Mouse (Mus musculus) hindbrain, embryonic 12.5 days (tissue): ENCODE results near the gene Fuk. TPM values are rescaled to one million over a fixed set of nuclear protein-coding genes. Genes with fewer than 3 reads are reported as not detected.
A peak's percentile ranks its signal among the peaks of the same experiment; 100 is the strongest.
"Not testable (repeated sequence)": the region's sequence is repeated elsewhere in the genome, so short reads cannot be mapped to it uniquely, and the experiment has no call there.

Experiments used
- ATAC-seq: fragments of 200-750 bp; cut with Nextera tagmentation; 2 replicates; pipeline ENCODE4 v1.8.0; 2017; ENCODE audit warnings: moderate TSS enrichment; ENCODE audit not compliant: low FRiP score
- H3K27ac ChIP-seq: fragments of 300-500 bp; sonication (generic); 2 replicates; pipeline ENCODE4 v1.5.1; 2016; ENCODE audit warnings: mild to moderate bottlenecking
- H3K27me3 ChIP-seq: fragments of 300-500 bp; sonication (generic); 2 replicates; pipeline ENCODE4 v1.6.1; 2016; ENCODE audit warnings: mild to moderate bottlenecking
- H3K36me3 ChIP-seq: fragments of 300-500 bp; sonication (generic); 2 replicates; pipeline ENCODE4 v1.6.1; 2016; ENCODE audit warnings: mild to moderate bottlenecking
- H3K4me1 ChIP-seq: fragments of 300-500 bp; sonication (generic); 2 replicates; pipeline ENCODE4 v1.6.1; 2016
- H3K4me2 ChIP-seq: fragments of 300-500 bp; sonication (generic); replicated peaks from 2 replicates; pipeline ENCODE4 v1.6.1; 2016; ENCODE audit warnings: mild to moderate bottlenecking
- H3K4me3 ChIP-seq: fragments of 300-500 bp; sonication (generic); 2 replicates; pipeline ENCODE4 v1.5.1; 2016; ENCODE audit warnings: mild to moderate bottlenecking
- H3K9ac ChIP-seq: fragments of 300-500 bp; sonication (generic); 2 replicates; pipeline ENCODE4 v1.6.1; 2016; ENCODE audit warnings: mild to moderate bottlenecking, moderate library complexity
- H3K9me3 ChIP-seq: fragments of 300-500 bp; sonication (generic); replicated peaks from 2 replicates; pipeline ENCODE4 v1.6.1; 2016; ENCODE audit warnings: mild to moderate bottlenecking
- WGBS: fragments of 180-500 bp; shearing (Covaris S2); methylation state at CpG from one replicate; pipeline ENCODE4 v1.1.7; 2016; 5-methylcytosine and 5-hydroxymethylcytosine counted together
- polyA plus RNA-seq: library from polyadenylated mRNA; unstranded; fragments of >200 nt; fragmentation: Nextera tagmentation; extraction: Ambion mirVana; gene quantifications from 2 replicates; pipeline ENCODE4 v1.2.1, GENCODE M21; 2016

Gene Fuk
- polyA plus RNA-seq, 1 experiment from 2014 or later, result 11.9 TPM

- H3K9ac ChIP-seq, result no peak overlapping the region
- 85% methylated on average over 15 of the region's 15 CpGs for WGBS
- H3K27ac ChIP-seq, result no peak overlapping the region
- H3K9me3 ChIP-seq, result no peaks in the 10 kb centered on the region
- no peaks in the 10 kb centered on the region for H3K4me1 ChIP-seq
- H3K4me2 ChIP-seq, result no peak overlapping the region
- no peak overlapping the region for H3K4me3 ChIP-seq
- no peak for ATAC-seq
- no peaks in the 10 kb centered on the region for H3K36me3 ChIP-seq
- no peaks in the 10 kb centered on the region for H3K27me3 ChIP-seq
These were observed 9.6 kb upstream of the Fuk start for GRCm38 (mm10) chr8:110911576-110912570.

- H3K4me1 ChIP-seq, H3K36me3 ChIP-seq, H3K9ac ChIP-seq, H3K4me3 ChIP-seq, ATAC-seq, H3K4me2 ChIP-seq, H3K27me3 ChIP-seq, H3K9me3 ChIP-seq, H3K27ac ChIP-seq: not testable (repeated sequence)
These were observed 7.6 kb upstream of the Fuk start for GRCm38 (mm10) chr8:110909850-110910249.

- no peak overlapping the region for H3K4me3 ChIP-seq
- H3K9me3 ChIP-seq, result no peaks in the 10 kb centered on the region
- ATAC-seq, result no peak
- H3K27me3 ChIP-seq, result no peaks in the 10 kb centered on the region
- no peak overlapping the region for H3K9ac ChIP-seq
- 92% methylated on average over 1 of the region's 1 CpGs for WGBS
- H3K27ac ChIP-seq, result no peak overlapping the region
- H3K36me3 ChIP-seq, result no peaks in the 10 kb centered on the region
- no peak overlapping the region for H3K4me2 ChIP-seq
- peaks cover 1% of the 10 kb centered on the region; the same call in 1 of the 2 replicates for H3K4me1 ChIP-seq
These were observed 4.4 kb upstream of the Fuk start for GRCm38 (mm10) chr8:110906682-110907081.

- no peak overlapping the region for H3K27ac ChIP-seq
- ATAC-seq, result no peak
- H3K36me3 ChIP-seq, result no peaks in the 10 kb centered on the region
- H3K9me3 ChIP-seq, result no peaks in the 10 kb centered on the region
- no peak overlapping the region for H3K4me2 ChIP-seq
- no peaks in the 10 kb centered on the region for H3K27me3 ChIP-seq
- no peak overlapping the region for H3K4me3 ChIP-seq
- no peak overlapping the region for H3K9ac ChIP-seq
- H3K4me1 ChIP-seq, result peaks cover 6% of the 10 kb centered on the region
- 91% methylated on average over 6 of the region's 6 CpGs for WGBS
These were observed 3.1 kb upstream of the Fuk start for GRCm38 (mm10) chr8:110905404-110905803.

- Histone ChIP-seq H3K4me3 (peak overlapping the region; percentile 75), H3K27ac (no peak overlapping the region), H3K4me1 (peaks cover 6% of the 10 kb centered on the region), H3K27me3 (no peaks in the 10 kb centered on the region), H3K36me3 (peaks cover 15% of the 10 kb centered on the region; the same call in 1 of the 2 replicates), H3K9ac (0 out of 2 replicates have a peak overlapping the region, but pooled peaks have one; percentile 76), H3K9me3 (no peaks in the 10 kb centered on the region), H3K4me2 (peak overlapping the region; percentile 64)
- WGBS, result 62% methylated on average over 2 of the region's 2 CpGs
- ATAC-seq, result peak; percentile 35; the same call in 1 of the 2 replicates
These were observed 284 bp upstream of the Fuk start for GRCm38 (mm10) chr8:110902579-110902965.

GRCm38 (mm10) chr8:110901056-110901455, 1.2 kb downstream of the Fuk start:
- peaks cover 6% of the 10 kb centered on the region for H3K4me1 ChIP-seq
- H3K27ac ChIP-seq, result no peak overlapping the region
- H3K27me3 ChIP-seq, result no peaks in the 10 kb centered on the region
- peaks cover 15% of the 10 kb centered on the region; the same call in 1 of the 2 replicates for H3K36me3 ChIP-seq
- WGBS, result 77% methylated on average over 3 of the region's 3 CpGs
- no peak overlapping the region for H3K4me2 ChIP-seq
- H3K9ac ChIP-seq, result no peak overlapping the region
- H3K9me3 ChIP-seq, result no peaks in the 10 kb centered on the region
- no peak for ATAC-seq
- no peak overlapping the region for H3K4me3 ChIP-seq

GRCm38 (mm10) chr8:110897495-110897894, 4.8 kb downstream of the Fuk start:
- peaks cover 34% of the 10 kb centered on the region; the same call in 1 of the 2 replicates for H3K36me3 ChIP-seq
- no peak overlapping the region for H3K4me2 ChIP-seq
- H3K9ac ChIP-seq, result no peak overlapping the region
- peaks cover 6% of the 10 kb centered on the region for H3K4me1 ChIP-seq
- no peak overlapping the region for H3K27ac ChIP-seq
- 92% methylated on average over 6 of the region's 6 CpGs for WGBS
- no peaks in the 10 kb centered on the region for H3K9me3 ChIP-seq
- H3K4me3 ChIP-seq, result no peak overlapping the region
- H3K27me3 ChIP-seq, result no peaks in the 10 kb centered on the region
- no peak for ATAC-seq

GRCm38 (mm10) chr8:110895812-110896211, 6.5 kb downstream of the Fuk start:
- WGBS, result 93% methylated on average over 13 of the region's 13 CpGs
- Histone ChIP-seq H3K4me3 (no peak overlapping the region), H3K27ac (no peak overlapping the region), H3K27me3 (no peaks in the 10 kb centered on the region), H3K36me3 (peaks cover 38% of the 10 kb centered on the region; the same call in 1 of the 2 replicates), H3K4me1 (no peaks in the 10 kb centered on the region), H3K4me2 (no peak overlapping the region), H3K9ac (no peak overlapping the region), H3K9me3 (no peaks in the 10 kb centered on the region)
- ATAC-seq, result no peak

GRCm38 (mm10) chr8:110895254-110895653, 7.0 kb downstream of the Fuk start:
- WGBS, result 82% methylated on average over 9 of the region's 9 CpGs
- no peak overlapping the region for H3K27ac ChIP-seq
- no peaks in the 10 kb centered on the region for H3K4me1 ChIP-seq
- no peaks in the 10 kb centered on the region for H3K9me3 ChIP-seq
- peaks cover 44% of the 10 kb centered on the region; the same call in 1 of the 2 replicates for H3K36me3 ChIP-seq
- H3K9ac ChIP-seq, result no peak overlapping the region
- no peak overlapping the region for H3K4me3 ChIP-seq
- no peaks in the 10 kb centered on the region for H3K27me3 ChIP-seq
- ATAC-seq, result no peak
- no peak overlapping the region for H3K4me2 ChIP-seq

GRCm38 (mm10) chr8:110894851-110895250, 7.4 kb downstream of the Fuk start:
- H3K27me3 ChIP-seq, result no peaks in the 10 kb centered on the region
- no peak overlapping the region for H3K9ac ChIP-seq
- H3K9me3 ChIP-seq, result no peaks in the 10 kb centered on the region
- peaks cover 48% of the 10 kb centered on the region for H3K36me3 ChIP-seq
- 87% methylated on average over 10 of the region's 10 CpGs for WGBS
- H3K4me2 ChIP-seq, result no peak overlapping the region
- no peak overlapping the region for H3K27ac ChIP-seq
- ATAC-seq, result no peak
- H3K4me3 ChIP-seq, result no peak overlapping the region
- H3K4me1 ChIP-seq, result no peaks in the 10 kb centered on the region

GRCm38 (mm10) chr8:110892913-110893312, 9.4 kb downstream of the Fuk start:
- no peak for ATAC-seq
- Histone ChIP-seq H3K9ac (no peak overlapping the region), H3K27ac (no peak overlapping the region), H3K36me3 (peaks cover 51% of the 10 kb centered on the region), H3K4me1 (no peaks in the 10 kb centered on the region), H3K4me3 (no peak overlapping the region), H3K4me2 (no peak overlapping the region), H3K9me3 (no peaks in the 10 kb centered on the region), H3K27me3 (no peaks in the 10 kb centered on the region)
- 95% methylated on average over 2 of the region's 2 CpGs for WGBS

GRCm38 (mm10) chr8:110892040-110892439, 10.2 kb downstream of the Fuk start:
- Histone ChIP-seq H3K36me3 (peaks cover 58% of the 10 kb centered on the region), H3K4me1 (no peaks in the 10 kb centered on the region), H3K4me2 (no peak overlapping the region), H3K4me3 (no peak overlapping the region), H3K27me3 (no peaks in the 10 kb centered on the region), H3K9ac (no peak overlapping the region), H3K27ac (no peak overlapping the region), H3K9me3 (no peaks in the 10 kb centered on the region)
- no peak for ATAC-seq
- WGBS, result 85% methylated on average over 7 of the region's 7 CpGs
